Mouse (Mus musculus): Measurements from ENCODE around the gene Itpr1. TPM values are rescaled to one million over a fixed set of nuclear protein-coding genes. Genes with fewer than 3 reads are reported as not detected.
"Not testable (repeated sequence)": the region's sequence is repeated elsewhere in the genome, so short reads cannot be mapped to it uniquely, and the experiment has no call there.

Itpr1 gene
- polyA plus RNA-seq, 1 experiment from 2014 or later = 14.6 TPM

DNA sequence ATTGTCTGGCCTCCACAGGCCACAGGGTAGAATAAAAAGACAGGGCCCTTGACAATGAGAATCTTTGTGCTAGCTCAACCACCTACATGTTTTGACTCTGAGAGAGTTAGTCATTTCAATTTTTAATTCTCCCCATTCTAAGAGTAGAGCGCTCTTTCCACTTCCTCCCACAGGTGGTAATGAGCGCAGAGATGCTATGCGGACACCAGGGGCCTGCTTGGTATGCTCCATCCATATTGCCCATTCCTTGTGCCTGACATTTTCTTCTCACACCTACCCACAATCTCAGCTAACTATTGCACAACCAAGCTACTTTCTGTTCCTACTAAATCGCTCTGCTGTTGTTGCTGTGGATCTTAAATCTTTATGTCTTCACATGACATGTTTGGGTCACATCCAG, 341.5 kb downstream of the Itpr1 start:
- H3K9me3 ChIP-seq = no peaks in the 10 kb centered on the region
- peaks cover 5% of the 10 kb centered on the region; the same call in 1 of the 2 replicates for H3K36me3 ChIP-seq
- H3K4me3 ChIP-seq = no peak overlapping the region
- WGBS = 96% methylated on average over 4 of the region's 4 CpGs
- no peak for DNase-seq (ENCODE audit: low spot score)
- H3K27ac ChIP-seq = no peak overlapping the region
- no peaks in the 10 kb centered on the region for H3K27me3 ChIP-seq (ENCODE audit: insufficient read depth, poor library complexity, severe bottlenecking)
- H3K4me1 ChIP-seq = no peaks in the 10 kb centered on the region

DNA sequence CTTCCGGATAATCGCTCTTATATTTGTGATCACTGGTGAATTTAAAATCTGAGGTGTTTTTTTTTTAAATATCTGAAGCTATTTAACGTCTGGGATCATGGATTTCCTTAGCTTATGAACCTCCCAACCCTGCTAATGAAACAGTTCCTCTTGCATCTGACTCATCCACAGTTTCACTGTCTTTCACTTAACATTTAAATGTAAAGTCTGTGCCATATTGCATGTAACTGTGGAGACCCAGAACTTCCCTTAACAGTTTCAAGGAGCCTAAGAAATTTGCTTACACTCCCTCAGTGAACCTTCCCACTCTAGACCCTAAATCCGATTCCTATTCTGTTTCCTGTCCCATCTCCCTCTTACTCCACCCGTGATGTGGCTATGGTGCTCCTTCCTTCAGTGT, 342.0 kb downstream of the Itpr1 start:
- Histone ChIP-seq H3K36me3 (peaks cover 5% of the 10 kb centered on the region; the same call in 1 of the 2 replicates), H3K27ac (no peak overlapping the region), H3K9me3 (no peaks in the 10 kb centered on the region), H3K4me3 (no peak overlapping the region), H3K4me1 (no peaks in the 10 kb centered on the region), H3K27me3 (ENCODE audit: insufficient read depth, poor library complexity, severe bottlenecking) (no peaks in the 10 kb centered on the region)
- no peak for DNase-seq (ENCODE audit: low spot score)
- 82% methylated on average over 5 of the region's 5 CpGs for WGBS

DNA sequence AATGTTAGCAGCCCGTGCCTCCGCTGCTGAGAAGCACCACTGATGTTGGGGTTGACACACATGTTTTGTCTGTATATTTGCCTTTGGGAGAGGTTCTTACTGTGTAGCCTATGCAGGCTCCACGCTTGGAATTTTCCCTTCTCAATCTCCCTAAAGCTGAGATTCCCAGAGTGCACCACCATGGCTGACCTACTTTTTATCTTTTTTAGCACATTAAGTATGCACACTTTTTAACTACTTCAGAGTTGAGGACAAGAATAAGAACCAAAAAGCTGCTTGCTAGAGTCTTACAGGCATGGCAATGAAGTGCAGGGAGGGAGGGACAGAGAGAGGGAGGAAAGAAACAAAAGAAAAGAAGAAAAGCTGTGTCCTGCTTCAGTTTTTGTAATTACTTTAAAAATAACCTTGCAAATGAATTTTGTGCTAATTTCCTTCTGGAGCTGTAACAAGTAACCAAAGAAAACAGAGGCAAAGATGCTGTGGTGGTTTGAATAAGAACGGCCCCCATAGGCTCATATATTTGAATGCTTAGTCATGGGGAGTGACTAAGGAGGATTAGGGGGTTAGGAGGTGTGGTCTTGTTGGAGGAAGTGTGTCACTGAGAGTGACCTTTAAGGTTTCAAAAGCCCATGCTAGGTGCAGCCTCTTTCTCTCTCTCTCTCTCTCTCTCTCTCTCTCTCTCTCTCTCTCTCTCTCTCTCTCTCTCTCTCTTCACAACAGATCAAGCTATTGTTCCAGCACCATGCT, 344.9 kb downstream of the Itpr1 start:
- H3K36me3 ChIP-seq = no peaks in the 10 kb centered on the region
- 84% methylated on average over 4 of the region's 4 CpGs for WGBS

DNA sequence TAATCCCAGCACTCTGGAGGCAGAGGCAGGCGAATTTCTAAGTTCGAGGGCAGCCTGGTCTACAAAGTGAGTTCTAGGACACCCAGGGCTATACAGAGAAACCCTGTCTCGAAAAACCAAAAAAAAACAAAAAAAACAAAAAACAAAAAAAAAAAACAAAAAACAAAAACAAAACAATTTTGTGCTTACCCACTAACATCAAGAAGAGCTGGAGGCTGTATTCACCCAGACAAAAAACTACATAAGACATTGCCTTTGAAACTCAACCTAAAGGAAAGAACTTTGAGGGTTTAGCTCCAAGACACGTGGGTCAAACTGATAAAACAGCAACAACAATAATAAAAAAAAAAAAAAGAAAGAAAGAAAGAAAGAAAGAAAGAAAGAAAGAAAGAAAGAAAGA, 346.3 kb downstream of the Itpr1 start:
- H3K4me1 ChIP-seq; H3K36me3 ChIP-seq; H3K9me3 ChIP-seq; H3K27ac ChIP-seq; H3K27me3 ChIP-seq (ENCODE audit: insufficient read depth, poor library complexity, severe bottlenecking); H3K4me3 ChIP-seq; DNase-seq (ENCODE audit: low spot score): not testable (repeated sequence)
- WGBS = 81% methylated on average over 4 of the region's 4 CpGs

More for the DNA sequence above, 344.9 kb downstream of the Itpr1 start:
- H3K4me3 ChIP-seq = no peak overlapping the region
- no peak for DNase-seq (ENCODE audit: low spot score)
- H3K27ac ChIP-seq = no peak overlapping the region
- H3K9me3 ChIP-seq = no peaks in the 10 kb centered on the region
- H3K27me3 ChIP-seq (ENCODE audit: insufficient read depth, poor library complexity, severe bottlenecking) = no peaks in the 10 kb centered on the region
- no peaks in the 10 kb centered on the region for H3K4me1 ChIP-seq

DNA sequence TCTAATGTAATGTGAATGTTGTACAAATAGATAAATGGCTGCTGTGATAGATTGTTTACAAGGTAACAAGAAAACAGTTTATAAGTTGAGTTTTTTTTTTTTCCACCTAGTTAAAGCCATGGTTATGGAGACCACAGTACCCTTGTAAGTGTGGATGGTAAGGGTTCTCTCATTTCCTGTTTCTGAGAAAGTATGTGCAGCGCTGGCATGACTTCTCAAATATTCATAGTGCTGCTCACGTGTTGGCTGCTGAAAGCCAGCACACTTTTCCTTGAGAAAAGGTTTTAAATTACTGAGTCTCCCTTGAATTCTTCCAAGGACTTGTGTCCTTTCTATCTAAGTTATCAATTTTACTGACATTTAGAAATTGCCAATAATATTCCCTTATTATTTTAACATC, 350.1 kb downstream of the Itpr1 start:
- Histone ChIP-seq H3K36me3 (no peaks in the 10 kb centered on the region), H3K4me1 (no peaks in the 10 kb centered on the region), H3K27ac (no peak overlapping the region), H3K4me3 (no peak overlapping the region), H3K27me3 (ENCODE audit: insufficient read depth, poor library complexity, severe bottlenecking) (no peaks in the 10 kb centered on the region), H3K9me3 (no peaks in the 10 kb centered on the region)
- DNase-seq (ENCODE audit: low spot score) = no peak
- WGBS = 89% methylated on average over 2 of the region's 2 CpGs

DNA sequence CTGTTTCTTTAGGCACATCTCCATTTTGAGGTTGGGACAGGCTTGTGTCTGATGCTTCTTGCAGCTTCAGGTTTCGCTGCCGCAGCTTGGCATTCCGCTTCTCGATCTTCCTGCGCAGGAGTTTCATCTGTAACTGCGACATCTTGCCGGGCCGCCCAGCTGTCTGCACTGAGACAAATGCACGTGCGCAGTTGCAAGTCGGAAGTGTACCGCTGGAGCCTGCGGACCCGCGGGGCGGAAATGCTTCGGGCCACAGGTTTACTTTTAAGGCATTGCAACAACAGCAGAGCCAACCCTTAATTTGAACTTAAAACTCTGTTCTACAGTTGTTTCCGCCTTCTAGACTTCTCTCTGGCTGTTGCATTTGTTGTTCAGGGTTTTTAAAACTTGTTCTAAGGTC, 352.6 kb downstream of the Itpr1 start:
- H3K4me1 ChIP-seq; H3K9me3 ChIP-seq; H3K27ac ChIP-seq; DNase-seq (ENCODE audit: low spot score); H3K4me3 ChIP-seq; H3K27me3 ChIP-seq (ENCODE audit: insufficient read depth, poor library complexity, severe bottlenecking); H3K36me3 ChIP-seq: not testable (repeated sequence)
- 78% methylated on average over 18 of the region's 18 CpGs for WGBS

DNA sequence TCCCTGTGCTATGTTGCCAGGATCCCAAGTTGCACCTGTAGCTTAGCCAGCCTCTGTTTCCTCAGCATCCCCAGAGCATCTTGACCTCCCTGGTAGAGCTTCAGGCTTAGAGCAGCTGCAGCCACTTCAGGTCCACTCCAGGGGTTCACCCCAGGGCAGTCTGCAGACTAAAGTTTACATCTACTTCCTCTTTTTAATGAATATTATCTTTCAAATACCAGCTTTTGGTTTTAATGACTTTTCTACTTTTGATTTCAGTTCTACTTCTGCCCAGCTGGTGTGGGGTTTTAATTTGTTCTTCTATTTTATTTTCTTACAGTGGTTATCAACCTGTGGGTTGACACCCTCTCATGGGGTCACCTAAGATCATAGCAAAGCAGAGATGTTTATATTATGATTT, 353.7 kb downstream of the Itpr1 start:
- no peak overlapping the region for H3K4me3 ChIP-seq

DNA sequence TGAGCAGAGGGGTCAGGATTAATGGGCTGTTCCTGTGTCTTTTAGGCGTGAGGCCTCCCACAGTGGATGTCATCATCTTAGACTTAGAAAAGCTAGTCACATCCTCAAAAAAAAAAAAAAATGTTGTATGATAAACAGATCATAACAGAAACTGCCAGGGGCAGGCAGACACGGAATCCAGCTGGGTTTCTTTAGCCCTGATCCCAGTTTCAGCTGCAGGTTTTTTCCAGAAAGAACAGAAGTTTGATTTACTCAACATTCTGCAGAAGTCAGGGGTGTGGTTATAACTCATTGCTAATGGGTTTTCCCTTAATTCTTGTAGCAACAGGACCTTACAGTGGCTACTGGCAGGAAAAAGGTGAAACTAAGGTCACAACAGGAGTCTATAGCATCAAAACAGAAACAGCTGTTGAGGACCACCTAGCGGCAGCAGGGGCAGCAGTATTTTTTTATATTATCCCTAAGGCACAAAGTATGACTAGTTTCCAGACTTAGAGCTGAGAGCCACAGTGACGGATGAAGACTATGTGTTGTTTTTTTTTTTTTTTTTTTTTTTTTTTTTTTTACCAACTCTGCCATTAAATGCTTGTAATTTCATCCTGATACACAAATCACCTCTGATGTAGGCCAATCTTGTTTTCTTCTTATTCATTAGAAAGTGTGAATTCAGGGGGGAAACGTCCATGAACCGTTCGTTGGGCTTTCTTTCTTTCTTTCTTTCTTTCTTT, 356.7 kb downstream of the Itpr1 start:
- 66% methylated on average over 7 of the region's 7 CpGs for WGBS
- H3K9me3 ChIP-seq = no peaks in the 10 kb centered on the region
- no peak overlapping the region for H3K27ac ChIP-seq
- H3K27me3 ChIP-seq (ENCODE audit: insufficient read depth, poor library complexity, severe bottlenecking) = no peaks in the 10 kb centered on the region
- H3K4me3 ChIP-seq = no peak overlapping the region
- no peak for DNase-seq (ENCODE audit: low spot score)
- no peaks in the 10 kb centered on the region for H3K36me3 ChIP-seq
- H3K4me1 ChIP-seq = peaks cover 22% of the 10 kb centered on the region

More for the DNA sequence above, 353.7 kb downstream of the Itpr1 start:
- Histone ChIP-seq H3K9me3 (no peaks in the 10 kb centered on the region), H3K27me3 (ENCODE audit: insufficient read depth, poor library complexity, severe bottlenecking) (no peaks in the 10 kb centered on the region), H3K27ac (no peak overlapping the region), H3K4me1 (peaks cover 15% of the 10 kb centered on the region), H3K36me3 (no peaks in the 10 kb centered on the region)
- no peak for DNase-seq (ENCODE audit: low spot score)

DNA sequence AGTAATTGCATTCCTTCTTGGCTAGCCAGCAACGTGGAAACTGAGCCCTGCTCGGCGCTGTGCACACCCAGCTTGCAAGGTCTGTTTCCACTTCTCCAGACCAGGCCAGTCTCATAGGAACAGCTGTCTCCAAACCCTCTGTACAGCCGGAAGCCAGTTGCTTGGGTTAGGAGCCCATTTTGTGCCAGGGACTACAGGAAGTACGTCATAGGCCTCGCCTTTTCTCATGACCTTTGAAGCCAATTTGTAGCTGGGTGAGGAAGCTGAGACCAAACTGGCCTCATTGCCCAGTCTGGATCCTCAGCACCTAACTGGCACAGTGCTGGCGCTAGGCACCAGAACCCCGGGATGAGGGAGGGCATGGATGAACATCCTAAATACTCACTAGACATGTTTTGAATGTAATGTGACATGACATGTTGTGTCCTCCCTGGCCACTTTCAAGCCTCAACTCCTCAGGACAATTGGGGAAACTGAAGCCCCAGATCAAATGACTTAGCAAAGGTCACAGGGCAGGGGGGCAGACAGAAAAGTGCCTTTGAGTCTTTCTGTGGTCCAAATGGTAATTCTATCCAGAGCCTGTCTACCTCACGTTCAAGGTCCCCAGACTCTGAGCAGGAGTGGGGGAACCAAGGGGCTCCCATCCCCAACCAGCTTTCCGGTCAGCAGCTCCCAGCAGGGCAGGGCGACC, 357.6 kb downstream of the Itpr1 start:
- peak overlapping the region; percentile 88 for H3K27ac ChIP-seq
- no peaks in the 10 kb centered on the region for H3K27me3 ChIP-seq (ENCODE audit: insufficient read depth, poor library complexity, severe bottlenecking)
- 36% methylated on average over 11 of the region's 11 CpGs for WGBS
- peaks cover 22% of the 10 kb centered on the region for H3K4me1 ChIP-seq
- no peaks in the 10 kb centered on the region for H3K9me3 ChIP-seq
- no peaks in the 10 kb centered on the region for H3K36me3 ChIP-seq
- DNase-seq (ENCODE audit: low spot score) = no peak
- peak overlapping the region; percentile 63 for H3K4me3 ChIP-seq

DNA sequence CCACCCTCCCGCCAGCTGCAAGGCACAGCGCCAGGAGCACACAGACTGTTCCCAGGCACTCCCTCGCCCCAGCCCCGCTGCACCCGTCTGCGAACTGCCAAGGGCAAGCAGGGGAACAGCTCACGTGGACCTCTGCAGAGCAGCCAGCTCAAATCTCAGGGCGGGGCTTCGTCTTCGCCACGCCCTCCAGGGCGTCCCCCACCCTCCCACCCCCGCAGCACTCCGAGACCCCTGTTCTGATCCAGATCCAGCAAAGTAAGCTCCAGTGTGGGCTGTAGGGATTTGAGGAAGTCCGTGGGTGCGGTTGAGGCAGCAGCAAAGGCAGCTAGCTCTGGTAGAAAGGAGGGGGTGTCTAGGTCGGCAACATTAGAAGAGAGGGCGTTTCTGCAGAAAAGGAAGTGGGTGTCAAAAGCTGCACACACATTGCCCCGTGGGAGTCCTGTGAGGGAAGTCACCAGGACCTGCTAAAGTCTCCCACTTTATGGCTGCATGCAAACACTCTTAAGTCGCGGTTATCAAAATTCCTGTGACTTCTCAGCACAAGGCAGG, 358.2 kb downstream of the Itpr1 start:
- Histone ChIP-seq H3K27ac (peak overlapping the region; percentile 88), H3K9me3 (no peaks in the 10 kb centered on the region), H3K27me3 (ENCODE audit: insufficient read depth, poor library complexity, severe bottlenecking) (no peaks in the 10 kb centered on the region), H3K36me3 (no peaks in the 10 kb centered on the region), H3K4me1 (peaks cover 22% of the 10 kb centered on the region), H3K4me3 (peak overlapping the region; percentile 63)
- peak; percentile 92 for DNase-seq (ENCODE audit: low spot score)
- 1% methylated on average over 21 of the region's 21 CpGs for WGBS

DNA sequence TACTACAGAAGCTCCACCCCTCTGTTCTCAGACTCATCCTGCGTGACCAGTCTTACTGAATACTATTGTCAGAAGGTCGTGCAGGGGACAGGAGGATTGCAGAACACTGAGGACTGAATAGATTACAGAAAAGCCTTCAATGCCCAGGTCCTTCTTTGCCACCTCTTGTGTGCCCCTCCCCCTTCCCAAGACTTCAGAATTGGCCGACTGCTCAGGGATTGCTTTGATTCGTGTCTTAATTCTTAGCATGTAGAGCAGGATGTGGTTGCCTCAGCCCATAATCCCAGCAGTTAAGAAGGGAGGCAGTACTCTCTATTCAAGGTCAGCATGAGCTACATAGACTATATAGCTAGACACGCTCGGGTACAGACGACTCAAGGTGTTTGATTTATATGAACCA, 359.8 kb downstream of the Itpr1 start:
- Histone ChIP-seq H3K36me3 (no peaks in the 10 kb centered on the region), H3K4me3 (no peak overlapping the region), H3K27ac (no peak overlapping the region), H3K27me3 (ENCODE audit: insufficient read depth, poor library complexity, severe bottlenecking) (no peaks in the 10 kb centered on the region), H3K4me1 (peaks cover 22% of the 10 kb centered on the region), H3K9me3 (no peaks in the 10 kb centered on the region)
- no peak for DNase-seq (ENCODE audit: low spot score)
- 69% methylated on average over 7 of the region's 7 CpGs for WGBS

DNA sequence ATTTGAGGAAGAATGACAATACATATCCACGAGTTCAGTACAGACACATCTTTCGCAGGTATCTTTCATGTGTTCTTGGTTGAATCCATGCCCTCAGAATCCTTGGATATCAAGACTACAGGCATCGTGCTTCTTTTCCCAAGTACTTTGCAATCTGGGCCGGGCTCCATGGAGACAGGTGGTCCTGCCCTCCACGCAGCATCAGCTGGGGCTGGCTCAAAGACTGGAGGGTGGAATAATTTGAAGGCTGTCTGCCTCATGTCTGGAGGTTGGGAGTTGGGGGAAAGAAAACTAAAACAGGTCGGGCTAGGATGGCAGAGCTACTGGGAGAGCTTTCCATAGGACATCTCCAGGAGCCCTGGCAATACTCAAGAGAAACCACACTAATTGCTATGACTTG, 364.2 kb downstream of the Itpr1 start:
- H3K9me3 ChIP-seq = no peaks in the 10 kb centered on the region
- WGBS = 83% methylated on average over 6 of the region's 6 CpGs
- H3K4me1 ChIP-seq = 0 out of 2 replicates have a peak, but pooled peaks cover 5% of the 10 kb centered on the region
- no peaks in the 10 kb centered on the region for H3K27me3 ChIP-seq (ENCODE audit: insufficient read depth, poor library complexity, severe bottlenecking)
- no peak overlapping the region for H3K4me3 ChIP-seq
- DNase-seq (ENCODE audit: low spot score) = no peak
- H3K27ac ChIP-seq = no peak overlapping the region
- H3K36me3 ChIP-seq = no peaks in the 10 kb centered on the region

DNA sequence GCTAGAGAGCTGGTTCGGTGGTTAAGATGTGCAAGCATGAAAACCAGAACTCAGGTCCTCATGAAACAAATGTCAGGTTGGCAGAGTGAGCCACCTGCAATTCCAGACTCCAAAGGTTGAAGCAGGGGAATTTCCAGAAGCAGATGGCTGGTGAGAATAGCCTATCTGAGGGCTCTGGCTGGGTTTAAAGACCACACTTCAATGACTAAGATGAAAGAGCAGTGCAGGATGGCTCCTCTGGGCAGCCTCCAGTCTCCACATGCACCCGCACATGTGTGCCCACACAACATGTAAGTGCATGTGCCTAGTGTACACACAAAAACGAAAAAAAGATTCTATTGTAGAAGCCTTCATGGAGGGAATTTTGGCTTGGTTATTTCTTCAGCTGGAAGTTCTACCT, 375.5 kb downstream of the Itpr1 start:
- H3K4me1 ChIP-seq = no peaks in the 10 kb centered on the region
- H3K27me3 ChIP-seq (ENCODE audit: insufficient read depth, poor library complexity, severe bottlenecking) = no peaks in the 10 kb centered on the region; the same call in 1 of the 2 replicates
- no peak for DNase-seq (ENCODE audit: low spot score)
- H3K36me3 ChIP-seq = no peaks in the 10 kb centered on the region
- H3K4me3 ChIP-seq = no peak overlapping the region
- H3K9me3 ChIP-seq = no peaks in the 10 kb centered on the region
- 83% methylated on average over 3 of the region's 3 CpGs for WGBS
- H3K27ac ChIP-seq = no peak overlapping the region
